Mouse (Mus musculus): ENCODE results near the gene Aptx.

Gene Aptx

DNA sequence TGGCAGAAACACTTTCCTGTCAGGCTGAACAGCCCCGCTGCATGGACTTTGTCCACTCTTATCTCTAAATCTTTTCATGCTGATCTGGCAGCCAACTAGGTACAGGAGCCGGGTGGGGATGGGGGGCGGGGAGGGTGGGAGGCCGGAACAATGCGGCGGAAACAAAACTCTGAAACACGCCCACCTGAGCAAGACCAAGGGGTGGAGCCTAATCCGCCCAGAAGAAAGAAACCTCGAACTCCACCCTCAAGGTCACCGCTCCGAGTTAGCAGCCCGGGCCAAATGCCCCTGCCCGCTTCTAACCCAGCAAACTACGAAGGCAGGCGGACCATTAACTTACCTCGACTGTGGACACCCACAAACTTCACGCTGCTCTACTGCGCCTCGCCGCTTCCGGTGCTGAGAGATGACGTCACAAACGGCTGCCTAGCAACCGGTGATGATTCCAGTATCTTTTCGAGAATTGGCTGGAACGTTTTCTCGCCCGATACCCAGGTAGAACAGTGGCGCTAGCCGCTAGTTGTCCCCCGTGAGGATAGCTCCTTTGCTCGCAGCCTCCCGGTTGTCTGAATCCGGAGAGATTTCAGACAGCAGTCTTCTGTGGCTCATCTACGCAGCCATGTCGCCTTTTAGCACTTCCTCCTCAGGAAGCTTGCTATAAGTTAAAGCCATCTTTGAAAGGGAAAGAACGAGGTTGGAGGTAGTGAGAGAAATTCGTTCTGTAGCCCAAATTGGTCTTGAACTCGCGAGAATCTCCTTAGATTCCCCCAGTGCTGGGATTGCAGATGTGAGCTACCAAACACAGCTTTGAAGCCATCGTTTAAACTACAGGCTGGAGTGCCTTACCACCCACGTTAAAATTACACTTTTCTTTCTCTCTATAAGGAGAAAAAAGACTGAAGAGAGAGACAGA, at the start of gene Aptx:
Gene Aptx, minus strand, starts transcription at position 398 of the 913 bp plus-strand sequence.
- peak; percentile 88 to 92 for DNase-seq

DNA sequence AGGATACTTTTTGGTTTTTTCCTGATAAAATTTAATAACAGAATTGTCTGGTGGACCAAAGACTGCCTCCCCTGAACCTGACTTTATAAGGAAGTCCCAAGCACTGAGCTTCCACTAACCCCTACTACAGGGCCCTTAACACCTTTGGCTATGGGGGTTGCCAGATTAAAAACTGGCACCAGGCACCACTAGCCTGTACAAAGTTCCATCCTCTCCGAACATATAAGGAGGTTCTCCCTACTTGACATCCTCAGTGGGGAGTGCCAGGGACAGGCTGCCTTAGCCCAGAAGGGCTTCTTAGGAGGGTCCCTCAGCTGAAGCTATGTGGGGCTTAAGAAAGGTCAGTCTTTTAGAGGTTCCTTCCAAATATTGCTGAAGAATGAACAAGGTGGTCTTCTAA, 32.4 kb upstream of the Aptx start:
- no peak for DNase-seq

DNA sequence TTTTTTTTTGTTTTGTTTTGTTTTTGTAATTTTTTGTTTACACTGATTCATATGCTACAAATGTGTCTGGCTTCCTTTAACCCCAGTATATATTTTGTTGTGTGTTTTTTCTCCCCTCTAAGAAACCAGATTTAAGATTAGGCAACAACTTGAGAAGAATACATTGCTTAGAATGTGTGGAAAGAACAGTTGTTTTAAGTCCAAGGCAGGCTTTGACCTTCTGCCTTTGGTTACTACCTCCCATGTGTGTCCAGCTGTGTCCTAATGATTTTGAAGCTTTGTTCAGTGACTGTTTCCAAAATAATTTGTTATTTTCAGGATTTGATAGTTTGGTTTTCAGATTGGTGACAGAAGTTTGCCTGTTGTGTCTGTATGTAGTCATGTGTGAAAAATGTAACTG, 28.3 kb upstream of the Aptx start:
- no peak for DNase-seq

DNA sequence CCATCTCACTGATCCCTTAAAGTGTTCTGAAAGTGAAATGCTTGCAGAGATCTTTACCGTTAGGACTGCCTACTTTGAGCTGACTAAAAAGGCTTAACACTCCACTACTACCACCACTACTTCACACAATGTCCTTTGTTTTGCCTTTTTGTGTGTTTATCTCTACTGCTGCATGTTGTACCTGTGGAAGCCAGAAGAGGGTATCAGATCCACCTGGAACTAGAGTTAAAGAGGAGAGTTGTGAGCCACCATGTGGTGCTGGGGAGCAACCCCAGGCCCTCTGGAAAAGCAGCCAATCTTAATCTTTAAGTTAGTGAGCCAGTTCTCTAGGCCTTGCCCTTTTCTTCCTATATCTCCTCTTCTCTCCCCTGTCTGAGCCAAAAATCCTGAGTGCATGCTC, 24.3 kb upstream of the Aptx start:
- DNase-seq = no peak

DNA sequence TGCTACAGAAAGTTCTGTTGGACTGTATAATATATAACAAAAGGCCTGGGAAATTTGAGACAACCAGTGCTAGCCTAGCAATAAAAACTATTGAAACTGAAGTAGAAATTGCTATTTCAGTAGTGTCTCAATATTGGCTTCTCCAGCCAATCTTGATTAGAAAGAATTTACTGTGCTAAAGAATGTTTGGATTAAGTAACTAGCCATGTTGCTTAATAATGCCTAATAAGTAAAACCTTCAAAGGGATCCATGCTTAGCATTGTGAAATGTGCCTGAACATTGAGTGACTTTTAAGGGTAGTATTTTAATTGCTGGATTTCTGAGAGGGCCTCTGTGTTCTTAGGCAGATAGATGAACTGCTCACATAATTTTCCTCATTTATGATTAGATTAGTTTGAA, 22.6 kb upstream of the Aptx start:
- DNase-seq = no peak

DNA sequence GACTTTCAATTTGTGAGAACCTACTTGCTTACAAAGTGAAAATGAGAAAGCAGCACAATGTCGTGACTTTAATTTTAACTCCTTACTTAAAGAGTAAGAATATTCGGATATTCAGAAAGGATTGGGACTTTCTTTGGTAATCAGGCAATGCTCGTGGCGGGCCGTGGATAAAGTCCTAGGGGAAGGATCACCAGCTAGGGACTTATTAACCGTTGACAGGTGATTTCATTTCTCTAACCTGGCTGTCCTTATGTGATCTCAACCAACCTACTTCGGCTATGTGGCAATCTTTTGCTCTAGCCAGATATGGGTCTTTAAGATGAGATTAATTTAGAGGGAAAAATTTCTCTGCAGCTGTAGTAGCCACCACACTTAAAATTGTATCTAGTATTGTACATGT, 22.1 kb upstream of the Aptx start:
- DNase-seq = no peak

DNA sequence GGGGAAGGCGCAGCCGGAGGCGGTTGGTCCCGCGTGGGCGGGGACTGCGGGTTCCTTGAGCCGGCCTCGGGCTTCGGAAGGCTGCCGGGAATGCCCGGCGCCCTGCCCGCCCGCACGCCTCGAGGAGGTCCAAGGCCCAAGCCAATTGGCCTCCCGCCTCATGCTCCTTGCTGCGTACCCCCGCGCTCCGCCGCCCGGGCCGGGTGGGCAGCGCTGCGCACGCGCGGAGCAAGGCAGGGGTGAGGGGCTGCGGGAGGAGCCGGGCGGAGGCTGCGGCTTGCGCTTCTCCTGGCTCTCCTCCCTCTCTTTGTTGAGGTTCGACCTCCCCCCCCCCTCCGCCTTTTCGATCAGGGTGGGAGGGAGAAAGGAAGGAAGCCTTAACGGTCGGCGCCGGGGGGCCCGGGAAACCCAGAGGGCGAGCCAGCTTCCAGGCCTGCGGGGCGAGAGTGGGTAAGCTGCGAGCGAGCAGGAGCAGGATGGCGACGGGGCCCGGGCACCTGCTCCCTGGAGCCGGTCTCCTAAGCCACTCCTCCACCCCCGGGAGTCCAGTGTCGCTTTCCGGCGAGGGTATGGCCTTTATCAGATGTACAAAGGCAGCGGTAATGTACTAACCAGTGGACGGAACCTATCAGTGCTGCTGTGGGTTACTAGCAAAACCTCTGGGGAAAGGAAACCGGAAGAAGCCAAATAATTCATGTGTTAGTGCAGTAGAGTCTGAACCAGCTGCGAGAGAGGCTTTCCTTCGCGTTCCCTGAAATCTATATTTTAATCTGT, 19.9 kb upstream of the Aptx start:
- DNase-seq = peak; percentile 76 to 81

DNA sequence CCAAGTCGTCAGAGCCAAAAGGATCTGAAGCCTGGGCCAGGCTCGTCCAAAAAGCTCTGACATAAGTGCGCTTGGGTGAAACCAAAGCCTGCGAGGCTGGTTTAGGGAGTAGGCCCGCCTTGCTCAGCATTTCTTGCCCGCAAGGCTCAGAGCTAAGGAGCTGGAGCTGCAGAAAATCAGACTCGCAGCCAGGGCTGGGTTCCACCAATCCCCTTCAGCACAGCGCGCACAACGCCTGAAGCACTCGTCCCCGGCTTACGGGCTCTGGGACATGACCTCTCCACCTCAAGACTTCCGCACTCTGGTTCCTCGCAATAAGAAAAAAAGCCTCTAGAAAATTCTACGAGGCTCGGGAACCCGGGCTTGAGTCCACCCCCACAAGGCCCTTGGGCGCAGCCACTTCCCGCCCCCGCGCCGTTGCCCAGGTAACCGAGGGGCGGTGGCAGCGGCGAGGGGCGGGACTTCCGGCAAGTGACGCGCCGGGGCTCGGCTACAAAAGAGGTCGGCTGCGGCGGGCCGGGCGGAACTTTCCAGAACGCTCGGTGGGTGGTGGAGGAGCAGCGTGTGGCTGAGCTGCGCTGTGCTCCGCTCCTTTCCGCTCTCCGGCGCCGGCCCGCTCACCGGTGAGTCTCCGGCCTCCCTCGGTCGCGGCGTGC, 19.1 kb upstream of the Aptx start, which contains the start of gene Dnaja1:
Gene Dnaja1, plus strand, starts transcription at position 140 of the 656 bp plus-strand sequence.
- DNase-seq = peak; percentile 94

DNA sequence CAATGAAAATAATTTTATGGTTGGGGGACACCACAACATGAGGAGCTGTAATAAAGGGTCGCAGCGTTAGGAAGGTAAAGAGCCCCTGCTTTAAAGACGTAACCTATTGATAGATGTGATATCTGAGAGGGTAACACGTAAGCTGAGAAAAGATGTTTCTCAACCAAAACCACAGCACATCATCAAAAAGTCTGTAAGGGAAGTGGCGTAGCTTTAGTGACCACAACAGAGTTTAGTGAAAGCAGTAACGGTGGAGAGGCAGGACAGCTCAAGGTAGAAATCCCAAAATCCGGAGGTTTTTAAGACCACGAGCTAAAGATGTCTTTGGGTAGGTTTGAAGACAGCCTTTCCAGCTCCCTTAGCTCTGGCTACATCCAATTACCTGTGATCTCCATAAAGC, 17.9 kb upstream of the Aptx start:
- peak in 1 of 2 experiments; percentile 19 for DNase-seq

DNA sequence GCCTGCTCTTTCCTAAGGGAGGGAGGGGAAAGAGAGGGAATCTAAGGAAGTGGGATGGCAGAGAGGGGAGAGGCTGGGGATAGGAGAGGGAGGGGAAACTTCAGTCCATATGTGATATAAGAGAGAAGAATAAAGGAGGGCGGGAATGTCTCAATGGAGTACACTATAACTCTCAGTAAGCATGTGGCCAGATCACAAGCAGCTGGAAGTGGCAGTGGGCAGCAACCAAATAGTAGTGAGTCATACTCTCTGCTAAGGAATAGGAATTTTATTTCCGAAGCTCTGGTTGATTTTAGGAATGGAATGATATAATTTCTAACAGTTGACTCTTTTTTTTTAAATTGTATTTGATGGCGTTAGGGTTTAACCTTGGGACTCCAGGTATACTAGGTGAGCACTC, 14.1 kb upstream of the Aptx start:
- no peak for DNase-seq

DNA sequence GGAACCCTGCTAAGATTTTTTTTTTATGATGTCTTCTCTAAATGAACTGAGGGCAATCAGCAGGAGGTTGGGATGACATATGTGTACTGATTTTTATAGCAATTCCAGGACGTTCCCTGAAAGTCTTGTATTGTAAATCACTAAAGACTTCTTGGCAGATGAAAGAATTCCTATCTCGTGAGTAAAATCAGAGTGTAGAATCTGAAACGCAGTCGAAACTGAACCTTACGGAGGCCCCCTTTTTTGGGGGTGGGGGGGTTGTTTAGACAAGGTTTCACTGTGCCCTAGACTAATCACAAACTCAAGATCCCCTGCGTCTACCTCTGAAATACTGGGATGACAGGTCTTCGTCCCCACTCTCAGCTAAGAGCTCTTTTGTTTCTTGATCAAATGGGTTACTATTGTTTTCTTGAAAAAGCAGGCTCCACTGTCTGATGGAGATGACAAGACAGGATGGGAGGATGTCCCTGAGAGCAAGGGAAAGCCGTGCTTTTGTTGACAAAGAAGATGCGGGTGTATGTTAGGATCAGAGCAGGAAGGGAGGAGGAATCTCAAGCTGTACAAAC, 799 bp upstream of the Aptx start:
- no peak for DNase-seq

DNA sequence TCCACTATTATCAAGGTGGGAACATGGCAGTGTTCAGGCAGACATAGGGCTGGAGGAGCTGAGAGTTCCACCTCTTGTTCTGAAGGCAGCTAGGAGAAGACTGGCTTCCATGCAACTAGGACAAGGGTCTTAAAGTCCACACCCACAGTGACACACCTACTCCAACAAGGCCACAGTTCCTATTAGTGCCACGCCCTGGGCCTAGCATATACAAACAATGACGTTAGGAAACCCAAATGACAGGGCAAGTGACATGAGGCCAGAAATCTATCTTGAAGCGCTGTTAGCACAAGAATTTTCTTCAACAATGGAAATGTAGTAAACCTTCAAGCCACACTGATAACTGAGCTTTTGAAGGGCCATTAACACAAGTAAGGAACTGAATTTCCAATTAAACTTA, 1.2 kb downstream of the Aptx start:
- no peak for DNase-seq

DNA sequence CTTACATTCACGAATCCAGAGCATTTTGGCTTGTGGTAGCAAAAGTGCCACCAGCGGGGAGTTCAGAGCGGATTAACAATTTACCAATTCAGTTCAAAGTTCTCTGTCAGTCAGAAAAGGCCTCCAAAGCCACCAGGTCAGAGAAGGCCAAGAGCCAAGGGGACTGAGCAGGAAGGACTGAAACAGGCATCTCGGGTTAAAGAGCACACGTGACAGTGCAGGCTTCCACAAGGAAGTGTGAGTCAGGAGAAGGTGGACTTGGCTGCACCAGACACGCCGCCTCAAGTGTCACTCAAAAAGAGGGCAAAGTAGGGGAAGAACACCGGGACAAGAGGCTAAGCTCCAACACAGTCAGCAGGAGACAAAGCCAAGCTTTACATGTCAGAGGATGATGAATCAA, 2.8 kb downstream of the Aptx start:
- no peak for DNase-seq

DNA sequence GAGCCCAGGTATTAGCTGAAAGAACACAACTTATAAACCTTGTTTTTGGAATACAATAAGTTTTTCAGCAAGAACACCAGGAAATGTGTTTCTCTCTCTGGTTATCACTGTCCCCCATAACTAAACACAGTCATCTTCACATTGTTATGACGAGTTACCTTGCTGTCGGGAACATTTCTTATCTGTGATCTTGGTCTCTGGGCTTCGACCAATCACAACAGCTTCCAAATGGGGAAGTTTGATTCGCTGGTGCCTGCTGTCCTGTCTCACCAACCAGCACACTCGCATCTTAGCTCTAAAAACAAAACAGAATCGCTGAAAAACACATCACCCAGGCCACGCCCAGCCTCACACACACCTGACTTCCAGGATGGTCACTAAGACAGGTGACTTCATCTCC, 5.9 kb downstream of the Aptx start:
- no peak for DNase-seq

DNA sequence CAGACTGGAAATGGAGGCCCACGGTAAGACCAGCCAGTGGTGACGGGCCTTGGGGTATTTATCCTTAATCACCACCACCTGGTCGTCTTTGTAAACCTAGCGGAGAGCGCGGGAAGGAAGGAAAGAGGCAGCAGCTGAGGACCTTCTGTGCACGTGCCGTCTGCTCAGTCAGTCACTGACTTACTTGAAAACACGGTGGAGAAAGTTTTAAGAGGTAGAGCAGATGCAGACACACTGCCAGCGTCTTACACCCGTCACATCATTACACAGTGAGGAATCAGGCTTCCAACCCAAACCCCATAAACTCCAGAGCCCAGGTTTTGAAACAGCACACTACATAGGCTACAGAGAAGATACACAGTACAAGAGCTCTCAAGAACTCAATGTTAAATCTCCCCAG, 11.9 kb downstream of the Aptx start:
- no peak for DNase-seq

DNA sequence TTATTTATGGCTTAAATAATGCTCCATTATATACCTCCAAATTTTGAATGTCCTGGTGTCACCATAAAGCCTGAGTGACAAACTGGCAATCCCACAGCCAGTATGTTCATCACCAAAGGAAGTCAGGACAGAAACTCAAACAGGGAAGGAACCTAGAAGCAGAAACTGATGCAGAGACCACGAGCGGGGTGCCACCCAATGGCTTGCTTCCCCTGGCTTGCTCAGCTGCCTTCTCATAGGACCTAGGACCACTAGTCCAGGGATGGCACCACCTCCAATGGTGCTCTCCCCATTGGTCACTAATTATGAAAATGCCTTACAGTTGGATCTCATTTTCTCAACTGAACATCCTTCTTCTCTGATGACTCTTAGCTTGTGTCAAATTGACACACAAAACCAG, 19.7 kb downstream of the Aptx start:
- DNase-seq = no peak

DNA sequence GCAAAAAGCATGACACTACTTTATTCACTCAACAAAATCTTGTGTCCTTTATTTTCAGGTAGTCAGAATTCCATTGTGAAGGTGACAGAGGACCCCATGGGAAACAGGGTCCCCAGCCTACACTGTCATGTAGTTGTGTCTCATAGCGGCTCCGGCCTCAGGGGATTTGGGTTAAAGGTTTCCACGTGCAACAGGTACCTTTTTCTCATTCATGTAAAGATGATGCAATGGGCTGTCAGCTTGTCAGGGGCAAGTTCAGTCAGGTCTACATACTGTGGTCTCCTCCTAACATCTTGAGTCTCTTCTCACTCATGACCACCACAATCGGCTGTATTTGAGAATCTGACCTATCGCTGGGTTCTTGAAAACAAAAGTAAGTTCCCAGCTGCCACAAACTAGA, 20.6 kb downstream of the Aptx start:
- no peak for DNase-seq

DNA sequence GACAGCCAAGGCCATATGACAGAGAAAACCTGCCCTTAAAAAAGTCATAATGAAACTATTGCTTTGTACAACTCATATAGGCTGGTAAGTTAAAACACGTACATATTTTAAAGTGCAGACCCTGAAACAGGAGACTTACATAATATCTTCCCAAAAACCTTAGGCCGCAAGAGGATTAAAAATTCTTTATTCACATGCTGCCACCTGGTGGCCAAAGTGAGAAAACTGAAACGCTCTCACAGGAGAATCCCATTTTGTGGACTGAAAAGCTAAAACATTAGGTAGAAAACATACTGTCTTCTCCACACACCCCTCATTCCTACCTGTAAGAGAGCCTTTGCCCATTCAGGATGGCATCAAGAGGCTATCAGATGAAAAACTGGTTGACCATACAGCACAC, 21.1 kb downstream of the Aptx start:
- no peak for DNase-seq

DNA sequence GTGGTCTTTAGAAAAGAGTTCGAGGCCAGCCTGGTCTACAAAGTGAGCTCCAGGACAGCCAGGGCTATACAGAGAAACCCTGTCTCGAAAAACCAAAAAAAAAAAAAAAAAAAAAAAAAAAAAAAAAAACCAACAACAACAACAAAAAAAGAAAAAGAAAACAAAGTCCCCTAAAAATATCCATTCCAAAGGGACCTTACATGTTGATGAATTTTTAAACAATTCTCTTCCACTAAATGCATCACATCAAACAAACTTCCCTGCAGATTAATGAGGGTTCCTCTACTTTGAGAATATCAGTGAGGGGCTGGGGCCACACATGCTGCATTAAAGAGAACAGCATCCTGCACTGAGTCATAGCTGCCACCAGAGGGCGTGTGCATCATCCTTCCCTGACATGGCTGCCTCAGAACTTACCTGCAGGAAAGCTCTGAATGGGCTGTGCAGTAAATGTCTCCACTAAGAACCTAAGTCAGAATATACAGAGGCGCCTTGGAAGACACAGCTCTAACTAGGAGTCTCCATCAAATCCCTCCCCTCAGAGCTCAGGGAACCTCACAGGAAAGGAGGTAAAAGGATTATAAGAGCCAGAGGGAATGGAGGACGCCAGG, 22.6 kb downstream of the Aptx start:
- DNase-seq = peak; percentile 16 to 24

DNA sequence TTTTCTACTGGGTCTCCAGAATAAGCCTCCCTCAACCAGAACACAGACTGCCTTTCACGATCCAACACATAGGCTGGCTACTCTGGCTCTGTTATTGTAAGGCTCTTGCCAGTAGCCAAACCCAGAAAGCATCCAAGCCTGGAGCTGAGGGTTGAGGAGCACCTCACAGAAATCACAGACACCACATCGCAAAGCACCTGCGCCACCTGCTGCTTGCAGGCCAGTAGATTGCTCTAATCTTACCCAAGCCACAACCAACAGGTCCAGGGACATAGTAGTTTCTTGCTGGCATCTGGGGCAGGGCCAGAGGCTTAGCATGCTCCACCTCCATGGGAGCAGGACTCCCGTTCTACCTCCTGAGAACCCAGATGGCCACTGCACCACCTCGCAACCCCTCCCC, 25.9 kb downstream of the Aptx start:
- no peak for DNase-seq

DNA sequence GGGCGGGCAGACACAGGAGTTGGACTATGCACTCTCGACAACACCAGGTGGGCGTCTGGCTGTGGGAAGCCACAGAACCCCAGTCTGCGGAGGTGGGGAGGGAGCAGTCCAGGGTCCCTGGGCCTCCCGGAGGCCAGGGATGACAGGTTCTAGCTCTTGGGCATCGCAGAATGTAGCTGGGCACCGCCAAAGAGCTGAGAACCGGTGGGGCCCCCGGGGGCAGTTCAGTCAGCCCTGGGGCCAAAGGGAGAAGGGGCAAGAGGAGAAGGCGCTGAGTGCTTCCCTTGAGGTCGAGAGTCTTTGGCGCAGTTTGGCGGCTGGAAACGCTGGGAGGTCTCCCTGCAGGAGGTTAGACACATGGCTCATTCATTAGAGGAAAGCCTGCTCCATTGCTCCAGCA, 26.7 kb downstream of the Aptx start:
- DNase-seq = no peak

DNA sequence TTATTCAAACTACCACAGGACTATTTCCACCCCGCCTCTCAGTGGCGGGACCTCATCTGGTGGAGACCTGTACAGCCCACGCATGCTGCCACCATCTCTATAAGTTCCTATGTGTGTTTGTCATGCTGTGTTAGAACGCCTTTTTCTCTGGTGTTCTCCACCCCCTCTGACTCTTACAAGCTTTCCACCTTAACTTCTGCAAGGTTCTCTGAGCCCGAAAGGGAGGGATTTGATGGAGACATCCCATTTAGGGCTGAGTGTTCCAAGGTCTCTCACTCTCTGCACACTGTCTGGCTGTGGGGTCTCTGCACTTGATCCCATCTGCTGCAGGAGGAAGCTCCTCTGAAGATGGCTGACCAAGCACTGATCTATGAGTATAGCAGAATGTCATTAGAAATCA, 29.5 kb downstream of the Aptx start:
- no peak for DNase-seq

Measured in thymus, adult 18-20 months (tissue).